Comparison of ENCODE assay signal across 7 mouse cellular contexts in genomic region chr1:34433891-34434521, GRCm38 (mm10). TPM values are rescaled to one million over a fixed set of nuclear protein-coding genes. Genes with fewer than 3 reads are reported as not detected.
DNase-seq lines count a peak whose midpoint lies in the region; ATAC-seq lines count a peak whose summit lies in the region.

No protein-coding gene starts in this region.

- H3K36me3 ChIP-seq in embryonic facial prominence, embryonic 11.5 days (replicated peaks; ENCODE audit: control insufficient read depth, insufficient read depth, low read depth, low read length), result no peaks in the 10 kb centered on the region; the same call in 1 of the 2 replicates
- H3K36me3 ChIP-seq in limb, embryonic 15.5 days, result peaks cover 25% of the 10 kb centered on the region; the same call in 1 of the 2 replicates

- peak; percentile 71 for DNase-seq in CD4-positive helper T cell, adult 2 months (ENCODE audit: low read depth, low spot score)
- peak; percentile 75 for DNase-seq in ES-CJ7 (ENCODE audit: low read depth, low spot score)
- peak; percentile 52 for DNase-seq in embryonic facial prominence, embryonic 11.5 days (ENCODE audit: low spot score)
- peak; percentile 19 to 21 for DNase-seq in heart, postnatal 14 days
- peak; percentile 75 for DNase-seq in naive thymus-derived CD4-positive, alpha-beta T cell, adult 2 months (ENCODE audit: low read depth)
- DNase-seq in layer of hippocampus, postnatal 25 days (ENCODE audit: extremely low spot score in 1 of 2, low spot score in 1 of 2), result no peak

- no peaks in the 10 kb centered on the region for H3K4me1 ChIP-seq in embryonic facial prominence, embryonic 11.5 days (ENCODE audit: control insufficient read depth, insufficient read depth, low read length)
- peaks cover 25% of the 10 kb centered on the region for H3K4me1 ChIP-seq in limb, embryonic 15.5 days

- 10% methylated on average over 19 of the region's 19 CpGs for WGBS in embryonic facial prominence, embryonic 11.5 days
- WGBS in limb, embryonic 15.5 days, result 14% methylated on average over 19 of the region's 19 CpGs

- H3K4me3 ChIP-seq in embryonic facial prominence, embryonic 11.5 days (ENCODE audit: low read depth, low read length), result peak overlapping the region; percentile 63
- peak overlapping the region; percentile 53 for H3K4me3 ChIP-seq in limb, embryonic 15.5 days

- H3K27me3 ChIP-seq in embryonic facial prominence, embryonic 11.5 days (ENCODE audit: control insufficient read depth, insufficient read depth, low read length), result no peaks in the 10 kb centered on the region
- no peaks in the 10 kb centered on the region for H3K27me3 ChIP-seq in limb, embryonic 15.5 days

- ATAC-seq in embryonic facial prominence, embryonic 11.5 days (replicated peaks; ENCODE audit: insufficient number of reproducible peaks, low FRiP score, low TSS enrichment, low read depth), result 0 out of 2 replicates have a peak, but pooled peaks have one; percentile 14
- ATAC-seq in limb, embryonic 15.5 days (ENCODE audit: insufficient number of reproducible peaks, low FRiP score, low TSS enrichment, low read depth), result no peak

- peaks cover 10% of the 10 kb centered on the region for H3K9me3 ChIP-seq in embryonic facial prominence, embryonic 11.5 days (replicated peaks; ENCODE audit: control insufficient read depth, low read length)
- H3K9me3 ChIP-seq in limb, embryonic 15.5 days, result peaks cover 17% of the 10 kb centered on the region

- intact Hi-C loops in heart, postnatal 14 days (cut with DNase I), result no loop called here

- no peak overlapping the region for H3K27ac ChIP-seq in embryonic facial prominence, embryonic 11.5 days (replicated peaks; ENCODE audit: low read depth, low read length)
- H3K27ac ChIP-seq in limb, embryonic 15.5 days, result peak overlapping the region; percentile 80

- peak overlapping the region; percentile 2 for H3K9ac ChIP-seq in embryonic facial prominence, embryonic 11.5 days (replicated peaks; ENCODE audit: low read length)
- H3K9ac ChIP-seq in limb, embryonic 15.5 days, result 0 out of 2 replicates have a peak overlapping the region, but pooled peaks have one; percentile 17

- peak overlapping the region; percentile 52 for H3K4me2 ChIP-seq in embryonic facial prominence, embryonic 11.5 days (ENCODE audit: low read depth, low read length)
- H3K4me2 ChIP-seq in limb, embryonic 15.5 days, result peak overlapping the region; percentile 65

RNA-seq across cellular contexts. Expression of gene Ccdc115, which starts 5.5 kb away (rescaled TPM):
- polyA plus RNA-seq in embryonic facial prominence, embryonic 11.5 days (2014; fragmentation: Nextera tagmentation; extraction: Ambion mirVana), result 51.9 and 55.4 TPM in 2 replicates
- 10 to 100 TPM; 14.1 to 15.0 TPM for total RNA-seq in heart, postnatal 14 days (2021)
- 61.3 and 65.8 TPM in 2 replicates for polyA plus RNA-seq in limb, embryonic 15.5 days (2015; fragmentation: Nextera tagmentation; extraction: Ambion mirVana)
- total RNA-seq in layer of hippocampus, postnatal 25 days (2021), result 10 to 100 TPM; 17.6 to 18.4 TPM

RNA-seq across cellular contexts. Expression of gene Imp4, which starts 5.6 kb away (rescaled TPM):
- 93.4 and 104 TPM in 2 replicates for polyA plus RNA-seq in embryonic facial prominence, embryonic 11.5 days (2014; fragmentation: Nextera tagmentation; extraction: Ambion mirVana)
- total RNA-seq in heart, postnatal 14 days (2021), result 10 to 100 TPM; 28.5 to 30.0 TPM
- polyA plus RNA-seq in limb, embryonic 15.5 days (2015; fragmentation: Nextera tagmentation; extraction: Ambion mirVana), result 77.1 and 77.4 TPM in 2 replicates
- 10 to 100 TPM; 31.4 to 35.8 TPM for total RNA-seq in layer of hippocampus, postnatal 25 days (2021)

RNA-seq across cellular contexts. Expression of gene Ptpn18, which starts 25.6 kb away (rescaled TPM):
- polyA plus RNA-seq in embryonic facial prominence, embryonic 11.5 days (2014; fragmentation: Nextera tagmentation; extraction: Ambion mirVana), result 4.2 and 8.6 TPM in 2 replicates
- total RNA-seq in heart, postnatal 14 days (2021), result 1 to 10 TPM; 7.2 to 7.5 TPM
- 17.4 TPM in 2 replicates for polyA plus RNA-seq in limb, embryonic 15.5 days (2015; fragmentation: Nextera tagmentation; extraction: Ambion mirVana)
- 1 to 10 TPM; 4.3 to 5.6 TPM for total RNA-seq in layer of hippocampus, postnatal 25 days (2021)

Comparison
In these comparisons a context has a peak if more than half of its experiments do, and no peak if none do; other contexts are left out.
1. DNase-seq: peak in CD4-positive helper T cell, adult 2 months (single experiment), ES-CJ7 (single experiment), embryonic facial prominence, embryonic 11.5 days (single experiment), heart, postnatal 14 days (2 of 2) and naive thymus-derived CD4-positive, alpha-beta T cell, adult 2 months (single experiment); none in layer of hippocampus, postnatal 25 days (0 of 2).